Mouse (Mus musculus) gonadal fat pad, adult 2 months (tissue): Measurements from ENCODE around the gene Gm19426. TPM values are rescaled to one million over a fixed set of nuclear protein-coding genes. Genes with fewer than 3 reads are reported as not detected.

Source experiments
- DNase-seq: peaks from one replicate; pipeline ENCODE4 v3.0.0-alpha.2; 2012; ENCODE audit warnings: low read depth
- polyA plus RNA-seq: library from polyadenylated mRNA; depleted of rRNA; stranded (reverse); fragments of >200 nt; gene quantifications from 2 replicates; pipeline ENCODE4 v1.2.3, GENCODE M21; 2012; rRNA removed

The Gm19426 gene
- polyA plus RNA-seq, result 3.0 and 3.5 TPM in 2 replicates

GRCm38 (mm10) chr2:84743561-84743960 is at the start of gene Gm19426:
TSS of gene Gm19426 (minus strand) at chr2:84743655.
- DNase-seq, result no peak

DNA sequence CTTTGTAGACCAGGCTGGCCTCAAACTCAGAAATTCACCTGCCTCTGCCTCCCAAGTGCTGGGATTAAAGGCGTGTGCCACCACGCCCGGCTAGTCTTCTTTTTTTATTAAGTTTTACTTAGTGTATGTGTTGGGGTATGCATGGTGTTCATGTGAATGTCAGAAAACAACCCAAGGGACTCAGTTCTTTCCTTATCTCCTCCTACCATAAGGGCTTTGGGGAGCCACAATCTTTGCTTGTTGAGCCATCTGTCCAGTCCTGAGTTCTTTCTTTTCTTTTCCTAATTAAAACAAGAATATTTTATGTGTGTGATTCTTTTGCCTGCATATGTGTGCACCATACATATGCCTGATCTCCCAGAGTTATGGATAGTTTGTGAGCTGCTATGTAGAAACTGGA is 49.7 kb upstream of the Gm19426 start:
- no peak for DNase-seq

- no peak for DNase-seq
Measured at GRCm38 (mm10) chr2:84792516-84792915, 49.1 kb upstream of the Gm19426 start.

GRCm38 (mm10) chr2:84790418-84790817 is 47.0 kb upstream of the Gm19426 start:
- DNase-seq, result no peak

GRCm38 (mm10) chr2:84788316-84788715 is 44.9 kb upstream of the Gm19426 start:
- DNase-seq, result no peak

- no peak for DNase-seq
Measured at GRCm38 (mm10) chr2:84783840-84784566, 40.5 kb upstream of the Gm19426 start.

- DNase-seq, result no peak
Measured at GRCm38 (mm10) chr2:84783315-84783714, 39.9 kb upstream of the Gm19426 start.

GRCm38 (mm10) chr2:84779210-84779609 is 35.8 kb upstream of the Gm19426 start:
- DNase-seq, result no peak

DNA sequence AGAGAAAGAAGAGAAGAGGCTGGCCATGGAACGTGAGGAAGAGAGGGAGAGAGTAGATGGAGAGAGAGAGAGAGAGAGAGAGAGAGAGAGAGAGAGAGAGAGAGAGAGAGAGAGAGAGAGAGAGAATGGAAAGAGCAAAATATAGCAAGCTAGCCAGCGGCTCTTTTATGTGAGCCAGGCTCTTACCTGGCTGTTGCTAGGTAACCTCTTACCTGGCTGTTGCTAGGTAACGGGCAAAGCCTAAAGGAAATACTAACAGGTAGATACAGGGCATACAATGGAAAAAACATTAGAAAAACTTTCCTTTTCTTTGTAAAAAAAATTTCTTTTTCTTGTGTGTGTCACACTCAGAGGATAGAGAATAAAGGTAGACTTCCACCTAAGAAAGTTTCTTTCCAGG is 34.3 kb upstream of the Gm19426 start:
- no peak for DNase-seq

DNA sequence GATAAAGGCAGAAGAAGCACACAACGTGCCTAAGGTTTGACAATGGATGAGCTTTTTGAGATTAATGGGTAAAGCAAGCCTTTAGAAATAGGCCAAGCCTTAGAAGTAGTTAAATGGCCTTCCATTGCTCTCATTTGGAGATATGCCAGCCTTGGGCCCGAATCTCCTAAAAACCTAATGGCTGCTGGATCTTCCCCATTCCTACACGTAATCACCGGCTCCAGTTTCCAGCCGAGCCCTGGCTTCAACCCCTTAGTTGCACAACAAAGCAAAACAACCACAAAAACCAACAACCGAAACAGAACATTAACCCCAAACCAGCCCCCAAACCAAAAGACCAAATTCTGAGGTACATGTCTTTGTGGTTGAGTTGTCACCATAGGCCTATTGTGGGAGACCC is 32.2 kb upstream of the Gm19426 start:
- no peak for DNase-seq

- no peak for DNase-seq
Measured at GRCm38 (mm10) chr2:84775241-84775640, 31.8 kb upstream of the Gm19426 start, which contains the start of gene Serping1. TSS of gene Serping1 (minus strand) at chr2:84775444.

DNA sequence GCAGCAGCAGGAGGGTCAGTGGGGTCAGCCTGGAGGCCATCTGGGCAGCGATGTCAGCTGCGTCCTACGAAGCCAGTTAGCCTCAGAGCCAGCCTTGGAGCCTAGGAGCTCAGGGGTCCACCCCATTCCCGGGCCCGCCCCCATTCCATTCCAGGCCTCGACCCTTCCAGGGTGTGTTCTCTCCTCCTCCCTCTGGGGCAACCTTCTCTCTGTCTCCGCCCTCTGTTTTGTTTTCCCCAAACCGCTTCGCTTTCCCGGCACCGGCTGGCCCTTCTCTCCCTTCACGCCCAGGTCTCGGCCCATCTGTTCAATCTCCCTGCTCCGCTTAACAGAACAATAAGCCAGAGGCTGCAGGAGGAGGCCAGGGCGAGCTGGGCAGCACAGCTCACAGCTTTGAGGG is 31.3 kb upstream of the Gm19426 start:
- no peak for DNase-seq

- no peak for DNase-seq
Measured at GRCm38 (mm10) chr2:84773195-84773594, 29.7 kb upstream of the Gm19426 start.

GRCm38 (mm10) chr2:84772454-84772853 is 29.0 kb upstream of the Gm19426 start:
- DNase-seq, result no peak

GRCm38 (mm10) chr2:84770501-84770900 is 27.0 kb upstream of the Gm19426 start:
- no peak for DNase-seq

- no peak for DNase-seq
Measured at GRCm38 (mm10) chr2:84762818-84763217, 19.4 kb upstream of the Gm19426 start.

DNA sequence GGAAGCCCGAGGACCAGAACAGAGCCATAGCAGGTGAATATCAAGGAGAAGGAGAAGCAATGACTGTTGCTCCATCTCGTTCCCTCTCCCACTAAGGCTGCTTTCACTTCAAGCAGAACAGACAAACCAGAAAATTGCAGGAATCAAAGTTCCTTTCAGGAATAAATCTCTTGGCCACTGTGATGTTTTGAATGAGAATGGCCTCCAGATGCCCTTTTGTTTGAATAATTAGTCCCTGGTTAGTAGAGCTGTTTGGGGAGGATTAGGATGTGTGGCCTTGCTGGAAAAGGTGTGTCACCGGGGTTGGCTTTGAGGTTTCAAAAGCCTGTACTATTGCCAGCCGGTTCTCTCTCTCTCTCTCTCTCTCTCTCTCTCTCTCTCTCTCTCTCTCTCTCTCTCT is 18.8 kb upstream of the Gm19426 start:
- no peak for DNase-seq

DNA sequence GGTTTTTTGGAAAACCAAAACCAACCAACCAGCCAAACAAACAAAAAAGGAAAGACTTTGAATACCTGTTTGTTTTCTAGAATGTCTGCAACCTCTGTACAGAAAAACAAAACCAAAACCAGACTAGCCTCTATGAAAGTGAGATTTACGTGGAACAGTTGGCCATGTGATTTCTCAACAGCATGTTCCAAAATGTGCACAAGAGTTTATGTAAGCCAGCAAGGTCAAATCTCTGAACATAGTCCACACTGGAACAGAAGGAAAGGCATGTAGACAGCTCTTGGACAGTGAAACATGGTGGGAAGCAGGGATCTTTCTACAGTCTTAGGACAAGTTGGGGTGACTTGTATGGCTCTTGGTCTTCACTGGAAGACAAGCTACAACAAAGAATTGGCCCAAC is 18.4 kb upstream of the Gm19426 start:
- DNase-seq, result no peak

GRCm38 (mm10) chr2:84761309-84761708 is 17.9 kb upstream of the Gm19426 start:
- DNase-seq, result no peak

- DNase-seq, result no peak
Measured at GRCm38 (mm10) chr2:84760777-84761176, 17.3 kb upstream of the Gm19426 start.

GRCm38 (mm10) chr2:84758542-84759127 is 15.2 kb upstream of the Gm19426 start:
- DNase-seq, result no peak

DNA sequence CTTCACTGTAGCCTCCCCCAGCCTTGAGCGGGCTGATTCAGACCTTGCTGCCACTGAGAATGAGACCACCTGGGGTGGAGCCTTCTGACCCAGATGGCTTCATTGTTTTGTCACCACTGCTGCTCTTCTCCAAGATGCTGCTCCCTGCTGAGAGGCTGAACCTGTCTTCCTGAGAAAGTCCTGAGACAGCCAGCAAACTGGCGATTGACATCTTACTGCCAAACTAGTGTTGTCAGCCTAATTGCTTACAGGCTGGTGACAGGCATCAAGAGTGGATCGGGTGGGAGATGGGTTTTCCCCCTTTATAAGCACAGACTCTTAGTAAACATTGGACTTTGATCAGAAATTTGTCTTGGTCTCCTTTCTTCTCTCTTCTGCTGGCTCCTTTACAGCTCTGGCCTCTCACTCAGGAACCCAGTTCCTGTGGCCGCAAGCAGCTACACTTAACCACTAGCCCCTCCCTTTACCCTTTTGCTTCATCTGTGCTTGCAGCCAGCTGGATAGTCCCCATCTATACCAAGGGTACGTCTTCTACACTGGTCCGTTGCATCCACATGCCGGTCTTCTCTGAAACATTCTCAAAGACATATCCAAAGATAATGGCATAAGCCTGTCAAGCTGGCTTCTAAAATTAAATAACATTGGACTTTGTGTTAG is 13.7 kb upstream of the Gm19426 start:
- DNase-seq, result no peak

GRCm38 (mm10) chr2:84756245-84756644 is 12.8 kb upstream of the Gm19426 start:
- DNase-seq, result no peak
